Mouse (Mus musculus) intestine, embryonic 14.5 days (tissue): ENCODE results near the gene Nrde2. TPM values are rescaled to one million over a fixed set of nuclear protein-coding genes. Genes with fewer than 3 reads are reported as not detected.
A peak's percentile ranks its signal among the peaks of the same experiment; 100 is the strongest.
"Not testable (repeated sequence)": the region's sequence is repeated elsewhere in the genome, so short reads cannot be mapped to it uniquely, and the experiment has no call there.

Experiments used
- ATAC-seq: fragments of 200-750 bp; cut with Nextera tagmentation; replicated peaks from 2 replicates; pipeline ENCODE4 v1.8.0; 2017; ENCODE audit warnings: low read depth, moderate number of reproducible peaks, moderate TSS enrichment, moderate library complexity; ENCODE audit not compliant: low FRiP score, low TSS enrichment
- DNase-seq: peaks from one replicate; pipeline ENCODE4 v3.0.0-alpha.2; 2018; ENCODE audit warnings: low spot score
- H3K27ac ChIP-seq: fragments of 300-500 bp; sonication (generic); 2 replicates; pipeline ENCODE4 v1.5.1; 2014; ENCODE audit warnings: low read depth, mild to moderate bottlenecking, control low read depth
- H3K27me3 ChIP-seq: fragments of 300-500 bp; sonication (generic); replicated peaks from 2 replicates; pipeline ENCODE4 v1.6.1; 2014; ENCODE audit warnings: low read length, control low read depth; ENCODE audit not compliant: control insufficient read depth, insufficient read depth
- H3K36me3 ChIP-seq: fragments of 300-500 bp; sonication (generic); 2 replicates; pipeline ENCODE4 v1.6.1; 2014; ENCODE audit warnings: low read length, control low read depth; ENCODE audit not compliant: control insufficient read depth, insufficient read depth
- H3K4me1 ChIP-seq: fragments of 300-500 bp; sonication (generic); replicated peaks from 2 replicates; pipeline ENCODE4 v1.6.1; 2014; ENCODE audit warnings: low read length, control low read depth, mixed read lengths; ENCODE audit not compliant: control insufficient read depth, insufficient read depth
- H3K4me2 ChIP-seq: fragments of 300-500 bp; sonication (generic); 2 replicates; pipeline ENCODE4 v1.6.1; 2014; ENCODE audit warnings: low read length
- H3K4me3 ChIP-seq: fragments of 300-500 bp; sonication (generic); 2 replicates; pipeline ENCODE4 v1.5.1; 2014; ENCODE audit warnings: low read depth, low read length, control low read depth, mixed read lengths
- H3K9ac ChIP-seq: fragments of 300-500 bp; sonication (generic); 2 replicates; pipeline ENCODE4 v1.6.1; 2014; ENCODE audit warnings: mild to moderate bottlenecking, low read length
- H3K9me3 ChIP-seq: fragments of 300-500 bp; sonication (generic); 2 replicates; pipeline ENCODE4 v1.6.1; 2016; ENCODE audit warnings: low read length, control low read depth; ENCODE audit not compliant: control insufficient read depth
- WGBS: fragments of 180-500 bp; shearing (Covaris S2); extraction: QIAGEN DNeasy Blood & Tissue Kit; methylation state at CpG from one replicate; pipeline ENCODE4 v1.1.7; 2014; 5-methylcytosine and 5-hydroxymethylcytosine counted together
- polyA plus RNA-seq: library from polyadenylated mRNA; unstranded; fragments of >200 nt; fragmentation: Nextera tagmentation; extraction: Ambion mirVana; gene quantifications from 2 replicates; pipeline ENCODE4 v1.2.1, GENCODE M21; 2014

The Nrde2 gene
- polyA plus RNA-seq, 1 experiment from 2014 or later, result 13.7 TPM

- ATAC-seq (no peak), DNase-seq (no peak)
- Histone ChIP-seq H3K4me2 (peak overlapping the region; percentile 62), H3K9ac (no peak overlapping the region; the same call in 1 of the 2 replicates), H3K36me3 (no peaks in the 10 kb centered on the region), H3K27me3 (no peaks in the 10 kb centered on the region), H3K27ac (peak overlapping the region; percentile 100; the same call in 1 of the 2 replicates), H3K9me3 (no peaks in the 10 kb centered on the region), H3K4me3 (no peak overlapping the region), H3K4me1 (peaks cover 11% of the 10 kb centered on the region; the same call in 1 of the 2 replicates)
- 63% methylated on average over 7 of the region's 7 CpGs for WGBS
These were observed 26.4 kb upstream of the Nrde2 start for GRCm38 (mm10) chr12:100185897-100186296.

- not testable (repeated sequence) for H3K4me2 ChIP-seq, ATAC-seq, DNase-seq, H3K9ac ChIP-seq, H3K4me3 ChIP-seq, H3K27me3 ChIP-seq, H3K36me3 ChIP-seq, H3K27ac ChIP-seq, H3K9me3 ChIP-seq
- peaks cover 11% of the 10 kb centered on the region; the same call in 1 of the 2 replicates for H3K4me1 ChIP-seq
- 89% methylated on average over 2 of the region's 2 CpGs for WGBS
These were observed 25.5 kb upstream of the Nrde2 start for GRCm38 (mm10) chr12:100184976-100185375.

- Histone ChIP-seq H3K27me3 (no peaks in the 10 kb centered on the region), H3K27ac (no peak overlapping the region), H3K4me2 (no peak overlapping the region), H3K36me3 (no peaks in the 10 kb centered on the region), H3K9me3 (no peaks in the 10 kb centered on the region), H3K4me1 (peaks cover 11% of the 10 kb centered on the region; the same call in 1 of the 2 replicates), H3K4me3 (no peak overlapping the region), H3K9ac (no peak overlapping the region)
- DNase-seq, result no peak
- ATAC-seq, result no peak
- 59% methylated on average over 5 of the region's 5 CpGs for WGBS
These were observed 24.5 kb upstream of the Nrde2 start for GRCm38 (mm10) chr12:100183970-100184369.

- H3K27ac ChIP-seq, result no peak overlapping the region
- no peak for DNase-seq
- 83% methylated on average over 2 of the region's 2 CpGs for WGBS
- ATAC-seq, result no peak
- no peaks in the 10 kb centered on the region for H3K9me3 ChIP-seq
- H3K9ac ChIP-seq, result no peak overlapping the region
- no peak overlapping the region for H3K4me2 ChIP-seq
- H3K36me3 ChIP-seq, result no peaks in the 10 kb centered on the region
- H3K4me1 ChIP-seq, result peaks cover 9% of the 10 kb centered on the region; the same call in 1 of the 2 replicates
- H3K4me3 ChIP-seq, result no peak overlapping the region
- no peaks in the 10 kb centered on the region for H3K27me3 ChIP-seq
These were observed 23.2 kb upstream of the Nrde2 start for GRCm38 (mm10) chr12:100182676-100183075.

GRCm38 (mm10) chr12:100180802-100181201, 21.3 kb upstream of the Nrde2 start:
- H3K27ac ChIP-seq, result no peak overlapping the region

GRCm38 (mm10) chr12:100178898-100179440, 19.5 kb upstream of the Nrde2 start:
- DNase-seq (no peak), ATAC-seq (no peak)
- Histone ChIP-seq H3K27me3 (no peaks in the 10 kb centered on the region), H3K4me1 (no peaks in the 10 kb centered on the region), H3K27ac (no peak overlapping the region), H3K36me3 (no peaks in the 10 kb centered on the region), H3K9me3 (no peaks in the 10 kb centered on the region), H3K4me3 (no peak overlapping the region), H3K4me2 (no peak overlapping the region), H3K9ac (no peak overlapping the region)
- WGBS, result 53% methylated on average over 6 of the region's 6 CpGs

More at GRCm38 (mm10) chr12:100180802-100181201, 21.3 kb upstream of the Nrde2 start:
- WGBS, result 85% methylated on average over 13 of the region's 13 CpGs
- Histone ChIP-seq H3K4me2 (no peak overlapping the region), H3K4me3 (no peak overlapping the region), H3K27me3 (no peaks in the 10 kb centered on the region), H3K36me3 (no peaks in the 10 kb centered on the region), H3K9me3 (no peaks in the 10 kb centered on the region), H3K9ac (no peak overlapping the region), H3K4me1 (peaks cover 3% of the 10 kb centered on the region; the same call in 1 of the 2 replicates)
- DNase-seq (no peak), ATAC-seq (no peak)

GRCm38 (mm10) chr12:100176469-100177056, 17.1 kb upstream of the Nrde2 start:
- Histone ChIP-seq H3K4me1 (no peaks in the 10 kb centered on the region), H3K27me3 (no peaks in the 10 kb centered on the region), H3K27ac (no peak overlapping the region), H3K9ac (no peak overlapping the region), H3K4me3 (no peak overlapping the region), H3K36me3 (no peaks in the 10 kb centered on the region), H3K9me3 (no peaks in the 10 kb centered on the region), H3K4me2 (no peak overlapping the region)
- WGBS, result 52% methylated on average over 11 of the region's 11 CpGs
- ATAC-seq (no peak), DNase-seq (no peak)

GRCm38 (mm10) chr12:100172481-100172880, 13.0 kb upstream of the Nrde2 start:
- DNase-seq (no peak), ATAC-seq (no peak)
- H3K27me3 ChIP-seq, result no peaks in the 10 kb centered on the region
- no peaks in the 10 kb centered on the region for H3K9me3 ChIP-seq
- H3K36me3 ChIP-seq, result no peaks in the 10 kb centered on the region
- no peak overlapping the region for H3K9ac ChIP-seq
- WGBS, result 64% methylated on average over 7 of the region's 7 CpGs
- H3K27ac ChIP-seq, result no peak overlapping the region
- no peak overlapping the region for H3K4me2 ChIP-seq
- no peaks in the 10 kb centered on the region; the same call in 1 of the 2 replicates for H3K4me1 ChIP-seq
- H3K4me3 ChIP-seq, result no peak overlapping the region
